Mouse (Mus musculus): ENCODE data around the gene Dbn1.

DNA sequence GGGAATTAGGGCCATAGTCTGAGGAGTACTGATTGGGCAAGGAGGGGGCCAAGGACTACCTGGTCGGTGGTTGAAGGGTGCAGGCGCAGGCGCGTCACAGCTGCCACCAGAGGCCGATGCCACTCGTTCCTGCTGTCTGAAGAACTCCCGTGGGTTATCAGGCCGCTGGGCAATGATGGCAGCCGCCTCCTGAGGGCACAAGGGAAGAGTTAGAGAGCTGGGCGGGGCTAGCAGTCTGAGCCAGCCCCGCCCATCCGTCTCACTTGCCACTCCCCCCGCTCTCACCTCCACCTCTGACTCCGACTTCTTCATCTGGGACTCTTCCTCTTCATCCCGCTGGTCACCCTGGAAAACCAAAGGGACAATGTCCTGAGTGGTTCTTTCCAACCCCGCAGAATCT lies 10.4 kb downstream of the Dbn1 start:
- TF ChIP-seq EP300 (IDR thresholded peaks at IDR 0.05; ENCODE audit: insufficient read depth, low read depth, low read length) (no peak), POLR2A (IDR thresholded peaks at IDR 0.05; ENCODE audit: insufficient read depth, low read depth, low read length) (no peak)
